Comparison of ENCODE assay signal across 7 mouse cellular contexts in the genomic region with DNA sequence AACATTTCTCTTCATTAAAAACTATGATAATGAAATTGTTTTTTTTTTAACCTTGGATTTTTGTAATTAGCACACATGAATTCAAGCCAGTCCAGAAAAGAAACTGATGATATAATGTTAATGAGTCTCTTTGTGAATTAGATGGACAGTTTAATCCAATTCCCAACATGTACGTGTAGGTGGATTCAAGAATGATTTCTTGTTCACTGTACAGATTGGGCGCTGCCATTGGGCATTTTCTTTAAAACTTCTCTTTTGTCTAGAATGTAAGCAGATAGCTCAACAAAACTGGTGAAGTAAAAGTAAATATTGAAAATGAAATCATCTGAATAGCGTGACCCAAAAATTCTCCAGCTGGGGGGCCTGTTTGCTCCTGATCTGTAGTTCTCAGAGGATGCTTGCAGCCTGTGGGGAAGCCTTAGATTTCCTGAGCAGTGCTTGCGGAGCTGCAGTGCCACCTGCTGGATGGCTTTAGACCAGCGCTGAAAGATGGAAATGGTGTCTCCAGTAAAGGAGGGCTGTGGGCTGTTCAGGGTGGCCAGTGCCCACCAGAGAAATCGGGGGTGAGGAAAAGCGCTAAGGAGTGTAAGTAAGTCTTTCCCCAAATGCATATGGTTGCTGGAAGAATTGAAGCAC. TPM values are rescaled to one million over a fixed set of nuclear protein-coding genes. Genes with fewer than 3 reads are reported as not detected.
DNase-seq lines count a peak whose midpoint lies in the region; ATAC-seq and TF ChIP-seq lines count a peak whose summit lies in the region.

No protein-coding gene starts in this region.

- ATAC-seq in midbrain, embryonic 14.5 days (ENCODE audit: low FRiP score, low TSS enrichment): peak; percentile 80

- H3K4me3 ChIP-seq in cortical plate, adult 2 months (ENCODE audit: insufficient read depth, low read length): no peak overlapping the region
- no peak overlapping the region for H3K4me3 ChIP-seq in midbrain, embryonic 14.5 days (replicated peaks; ENCODE audit: low read depth, low read length)

- H3K4me1 ChIP-seq in cortical plate, adult 2 months (ENCODE audit: control insufficient read depth, insufficient read depth, low read length): peaks cover 5% of the 10 kb centered on the region
- H3K4me1 ChIP-seq in midbrain, embryonic 14.5 days (ENCODE audit: control insufficient read depth, insufficient read depth, low read length): no peaks in the 10 kb centered on the region

- H3K9me3 ChIP-seq in midbrain, embryonic 14.5 days (ENCODE audit: control insufficient read depth, low read length): no peaks in the 10 kb centered on the region

- no peaks in the 10 kb centered on the region for H3K27me3 ChIP-seq in midbrain, embryonic 14.5 days (ENCODE audit: control insufficient read depth, insufficient read depth, low read length)

- peaks cover 23% of the 10 kb centered on the region; the same call in 1 of the 2 replicates for H3K36me3 ChIP-seq in midbrain, embryonic 14.5 days (ENCODE audit: control insufficient read depth, insufficient read depth, low read length)

- WGBS in midbrain, embryonic 14.5 days: 32% methylated on average over 7 of the region's 7 CpGs

- intact Hi-C loops in left cerebral cortex, postnatal 4 days (cut with DNase I): loop anchor here (2.0 to 5.0 kb wide), 3 partner anchors 52 to 280 kb away; partner anchors contain the start of gene Spred1

- H3K27ac ChIP-seq in cortical plate, adult 2 months (ENCODE audit: insufficient read depth, low read length): no peak overlapping the region
- no peak overlapping the region for H3K27ac ChIP-seq in midbrain, embryonic 14.5 days (replicated peaks; ENCODE audit: low read depth, low read length)

- TF ChIP-seq POLR2A in cortical plate, adult 2 months (IDR thresholded peaks at IDR 0.05; ENCODE audit: extremely low read depth, insufficient read depth, low read length): no peak

- peak; percentile 83 to 84 for DNase-seq in adrenal gland, adult 18-20 months (ENCODE audit: low spot score in 2 of 2)
- DNase-seq in gastrocnemius, postnatal 10 days: peak; percentile 83
- DNase-seq in kidney, adult 11 months: peak; percentile 61
- peak; percentile 84 for DNase-seq in left cerebral cortex, postnatal 4 days
- peak; percentile 91 for DNase-seq in midbrain, embryonic 14.5 days
- DNase-seq in spleen, adult 12 weeks (ENCODE audit: low spot score): peak; percentile 41

- peak; percentile 93 for TF ChIP-seq CTCF in cortical plate, adult 2 months (IDR thresholded peaks at IDR 0.05; ENCODE audit: extremely low read depth, insufficient read depth, low read length)

- H3K4me2 ChIP-seq in midbrain, embryonic 14.5 days (ENCODE audit: low read length): no peak overlapping the region

- H3K9ac ChIP-seq in midbrain, embryonic 14.5 days (replicated peaks; ENCODE audit: low read length): no peak overlapping the region

RNA-seq across cellular contexts. Expression of gene Spred1, which starts 59.2 kb away (rescaled TPM):
- 10 to 100 TPM; 51.6 to 78.9 TPM for total RNA-seq in adrenal gland, adult 18-20 months (2021)
- 49.6 and 53.5 TPM in 2 replicates for polyA plus RNA-seq in cortical plate, adult 2 months (2012; rRNA removed)
- 10 to 100 TPM; 22.7 to 28.4 TPM for total RNA-seq in gastrocnemius, postnatal 10 days (2021)
- 10 to 100 TPM; 53.4 to 58.2 TPM for total RNA-seq in left cerebral cortex, postnatal 4 days (2021)
- polyA plus RNA-seq in midbrain, embryonic 14.5 days (2014; fragmentation: Nextera tagmentation; extraction: Ambion mirVana): 18.9 and 19.6 TPM in 2 replicates

Comparison
In these comparisons a context has a peak if more than half of its experiments do, and no peak if none do; other contexts are left out.
1. DNase-seq: peak in every context shown above with its lines; median percentile 91 in midbrain, embryonic 14.5 days; 84 in left cerebral cortex, postnatal 4 days; 84 in adrenal gland, adult 18-20 months; 83 in gastrocnemius, postnatal 10 days; 61 in kidney, adult 11 months; 41 in spleen, adult 12 weeks.